Mouse (Mus musculus): ENCODE measurements around the gene Slc45a1.

- TF ChIP-seq CTCF (IDR thresholded peaks at IDR 0.05; ENCODE audit: control insufficient read depth, insufficient read depth, insufficient replicate concordance, low read depth, low read length), result no peak
- TF ChIP-seq POLR2A (IDR thresholded peaks at IDR 0.05; ENCODE audit: control insufficient read depth, low read depth, low read length), result no peak
Measured at GRCm38 (mm10) chr4:150595991-150596390, 56.0 kb downstream of the Slc45a1 start.
